Mouse (Mus musculus) brain, embryonic 14.5 days (tissue): ENCODE measurements around the gene Cfap126.
"Not testable (repeated sequence)": the region's sequence is repeated elsewhere in the genome, so short reads cannot be mapped to it uniquely, and the experiment has no call there.

ENCODE experiments used
- CTCF ChIP-seq: fragments of 200-500 bp; IDR thresholded peaks from 2 replicates; pipeline ENCODE4 v1.5.1; 2012; ENCODE audit warnings: inconsistent platforms, mild to moderate bottlenecking, moderate library complexity, borderline replicate concordance; ENCODE audit not compliant: insufficient read depth, insufficient read length; ENCODE audit errors: extremely low read depth
- POLR2A ChIP-seq: fragments of 200-500 bp; IDR thresholded peaks from 2 replicates; pipeline ENCODE4 v1.6.1; 2012; ENCODE audit warnings: mild to moderate bottlenecking, inconsistent platforms, borderline replicate concordance; ENCODE audit not compliant: poor library complexity, insufficient read depth, insufficient read length, severe bottlenecking; ENCODE audit errors: extremely low read depth

GRCm38 (mm10) chr1:171070879-171071278, 42.8 kb upstream of the Cfap126 start:
- not testable (repeated sequence) for TF ChIP-seq CTCF, POLR2A
